Mouse (Mus musculus) adrenal gland (tissue): ENCODE results near the gene Tmem126a.

Source experiments
- intact Hi-C: fragments of 180-260 bp; cut with DNase I; formaldehyde crosslinking; loops from one replicate; pipeline ENCODE4 v1.15.1; 2025

Gene Tmem126a

GRCm38 (mm10) chr7:90409934-90410333 lies 47.1 kb downstream of the Tmem126a start:
- intact Hi-C loops: loop anchor here (5.0 kb wide), 1 partner anchor 128 kb away; no protein-coding TSS in a partner anchor
